Mouse (Mus musculus): Measurements from ENCODE around the gene Serinc5. TPM values are rescaled to one million over a fixed set of nuclear protein-coding genes. Genes with fewer than 3 reads are reported as not detected.

Serinc5 gene
- polyA plus RNA-seq, 1 experiment from 2014 or later = 14.7 TPM

- H3K9me3 ChIP-seq = no peaks in the 10 kb centered on the region
- no peaks in the 10 kb centered on the region for H3K36me3 ChIP-seq
- no peaks in the 10 kb centered on the region for H3K27me3 ChIP-seq (ENCODE audit: insufficient read depth, poor library complexity, severe bottlenecking)
- H3K4me3 ChIP-seq = no peak overlapping the region
- peaks cover 54% of the 10 kb centered on the region for H3K4me1 ChIP-seq
- peak overlapping the region; percentile 77 for H3K27ac ChIP-seq
- no peak for DNase-seq (ENCODE audit: low spot score)
- 7% methylated on average over 5 of the region's 5 CpGs for WGBS
Measured at GRCm38 (mm10) chr13:92653283-92653682, 42.4 kb downstream of the Serinc5 start.

DNA sequence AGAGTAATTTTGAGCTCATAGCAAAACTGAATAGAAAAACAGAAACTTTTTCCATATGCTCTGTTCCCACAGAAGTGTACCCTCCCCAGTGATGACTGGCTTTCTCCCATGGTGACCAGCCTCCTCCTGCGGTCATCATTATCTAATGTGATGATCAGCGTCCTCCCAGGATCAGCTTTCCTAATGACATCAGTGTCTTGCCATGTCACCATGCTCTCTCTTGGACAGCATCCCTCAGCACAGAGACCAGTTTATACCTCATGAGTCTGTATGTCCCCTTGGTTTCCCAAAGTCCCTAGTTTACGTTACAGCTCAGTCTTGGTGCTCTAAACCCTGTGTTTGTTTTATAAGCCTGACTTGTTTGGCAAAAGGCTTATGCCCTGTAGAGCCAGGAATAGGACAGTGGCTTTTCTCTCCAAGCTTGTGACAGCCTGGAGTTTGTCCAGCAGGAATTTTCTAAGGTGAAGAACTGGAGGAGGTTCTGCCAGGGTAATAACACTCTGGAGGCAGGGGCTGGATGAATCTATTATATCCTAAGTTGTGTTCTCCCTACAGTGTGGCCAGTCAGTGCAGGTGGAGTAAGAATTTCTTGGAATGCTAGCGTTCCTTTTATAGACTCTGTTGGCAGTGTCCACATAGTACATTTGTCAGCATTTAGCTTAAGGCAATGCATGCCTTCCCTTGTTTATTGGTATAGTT, 46.1 kb downstream of the Serinc5 start:
- Histone ChIP-seq H3K9me3 (no peaks in the 10 kb centered on the region), H3K27ac (no peak overlapping the region), H3K4me3 (no peak overlapping the region), H3K27me3 (ENCODE audit: insufficient read depth, poor library complexity, severe bottlenecking) (no peaks in the 10 kb centered on the region), H3K4me1 (peaks cover 40% of the 10 kb centered on the region), H3K36me3 (peaks cover 8% of the 10 kb centered on the region; the same call in 1 of the 2 replicates)
- DNase-seq (ENCODE audit: low spot score) = no peak
- 53% methylated on average over 4 of the region's 4 CpGs for WGBS

DNA sequence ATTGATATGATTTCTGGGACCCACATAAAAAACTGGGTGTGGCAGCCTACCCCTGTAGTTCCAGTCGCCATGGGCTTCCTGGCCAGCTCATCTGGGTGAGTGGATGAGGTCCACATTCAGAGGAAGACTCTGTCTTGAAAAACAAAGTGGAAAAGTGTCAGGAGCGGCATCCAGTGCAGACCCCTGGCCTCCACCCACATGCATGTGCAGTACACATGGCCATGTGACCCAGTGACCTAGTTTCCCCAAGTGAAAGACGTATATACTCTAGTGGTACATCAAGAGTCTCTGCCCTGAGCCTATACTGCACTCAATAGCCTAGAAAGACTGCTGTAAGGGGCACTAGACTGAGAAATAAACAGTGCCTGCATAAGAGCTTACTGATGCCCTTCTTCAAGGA, 48.7 kb downstream of the Serinc5 start:
- Histone ChIP-seq H3K27ac (no peak overlapping the region), H3K36me3 (peaks cover 8% of the 10 kb centered on the region; the same call in 1 of the 2 replicates), H3K4me1 (peaks cover 38% of the 10 kb centered on the region), H3K4me3 (no peak overlapping the region), H3K27me3 (ENCODE audit: insufficient read depth, poor library complexity, severe bottlenecking) (no peaks in the 10 kb centered on the region), H3K9me3 (no peaks in the 10 kb centered on the region)
- no peak for DNase-seq (ENCODE audit: low spot score)
- WGBS = 77% methylated on average over 3 of the region's 3 CpGs

DNA sequence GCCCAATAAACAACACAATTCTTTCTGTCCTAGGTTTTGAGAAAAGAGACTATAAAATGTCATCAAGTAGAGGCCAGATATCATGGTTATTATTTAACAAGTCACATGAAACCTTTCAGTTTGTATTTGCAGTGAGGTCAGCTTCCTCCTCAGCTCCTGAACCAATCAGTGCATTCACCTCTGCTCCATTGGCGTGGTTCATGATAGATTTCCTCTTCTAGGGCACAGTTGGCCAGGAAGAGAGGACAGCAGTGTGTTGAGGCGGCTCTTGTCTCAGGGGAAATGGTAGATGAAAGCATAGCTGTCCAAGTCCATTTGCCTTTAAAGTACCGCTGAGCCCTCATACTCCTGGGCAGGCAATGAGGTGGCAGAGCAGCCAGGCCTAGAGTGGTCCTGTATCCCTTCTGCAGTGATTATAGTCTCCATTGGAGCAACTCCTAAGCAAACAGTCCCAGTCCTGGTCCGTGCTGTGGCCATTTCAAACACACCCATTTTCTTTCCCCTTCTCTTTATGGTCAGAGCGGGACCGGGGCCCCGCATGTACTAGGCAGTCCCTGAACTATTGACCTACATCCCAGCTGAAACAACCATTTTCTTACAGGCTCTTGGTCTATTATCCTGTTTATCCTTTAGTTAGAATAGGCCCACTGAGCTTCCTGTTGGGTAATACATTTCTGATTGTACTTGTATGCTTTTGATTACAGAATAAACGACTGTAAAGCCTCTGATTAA, 51.8 kb downstream of the Serinc5 start:
- H3K27ac ChIP-seq = no peak overlapping the region
- H3K4me1 ChIP-seq = peaks cover 37% of the 10 kb centered on the region
- no peaks in the 10 kb centered on the region for H3K9me3 ChIP-seq
- 74% methylated on average over 8 of the region's 8 CpGs for WGBS
- H3K36me3 ChIP-seq = peaks cover 8% of the 10 kb centered on the region; the same call in 1 of the 2 replicates
- no peaks in the 10 kb centered on the region for H3K27me3 ChIP-seq (ENCODE audit: insufficient read depth, poor library complexity, severe bottlenecking)
- no peak overlapping the region for H3K4me3 ChIP-seq
- no peak for DNase-seq (ENCODE audit: low spot score)

- Histone ChIP-seq H3K9me3 (no peaks in the 10 kb centered on the region), H3K4me1 (peaks cover 28% of the 10 kb centered on the region), H3K4me3 (no peak overlapping the region), H3K27ac (peak overlapping the region; percentile 47; the same call in 1 of the 2 replicates), H3K27me3 (ENCODE audit: insufficient read depth, poor library complexity, severe bottlenecking) (no peaks in the 10 kb centered on the region), H3K36me3 (peaks cover 8% of the 10 kb centered on the region; the same call in 1 of the 2 replicates)
- no peak for DNase-seq (ENCODE audit: low spot score)
- 68% methylated on average over 4 of the region's 4 CpGs for WGBS
Measured at GRCm38 (mm10) chr13:92665008-92665407, 54.1 kb downstream of the Serinc5 start.

- Histone ChIP-seq H3K27me3 (ENCODE audit: insufficient read depth, poor library complexity, severe bottlenecking) (no peaks in the 10 kb centered on the region), H3K36me3 (no peaks in the 10 kb centered on the region), H3K4me1 (peaks cover 19% of the 10 kb centered on the region), H3K9me3 (no peaks in the 10 kb centered on the region), H3K27ac (no peak overlapping the region), H3K4me3 (no peak overlapping the region)
- 88% methylated on average over 6 of the region's 6 CpGs for WGBS
- no peak for DNase-seq (ENCODE audit: low spot score)
Measured at GRCm38 (mm10) chr13:92668214-92668985, 57.5 kb downstream of the Serinc5 start.

- no peaks in the 10 kb centered on the region for H3K36me3 ChIP-seq
- DNase-seq (ENCODE audit: low spot score) = no peak
- peaks cover 26% of the 10 kb centered on the region for H3K4me1 ChIP-seq
- H3K9me3 ChIP-seq = no peaks in the 10 kb centered on the region
- 72% methylated on average over 1 of the region's 1 CpGs for WGBS
- H3K27me3 ChIP-seq (ENCODE audit: insufficient read depth, poor library complexity, severe bottlenecking) = no peaks in the 10 kb centered on the region
- H3K27ac ChIP-seq = no peak overlapping the region
- no peak overlapping the region for H3K4me3 ChIP-seq
Measured at GRCm38 (mm10) chr13:92671727-92672126, 60.8 kb downstream of the Serinc5 start.

DNA sequence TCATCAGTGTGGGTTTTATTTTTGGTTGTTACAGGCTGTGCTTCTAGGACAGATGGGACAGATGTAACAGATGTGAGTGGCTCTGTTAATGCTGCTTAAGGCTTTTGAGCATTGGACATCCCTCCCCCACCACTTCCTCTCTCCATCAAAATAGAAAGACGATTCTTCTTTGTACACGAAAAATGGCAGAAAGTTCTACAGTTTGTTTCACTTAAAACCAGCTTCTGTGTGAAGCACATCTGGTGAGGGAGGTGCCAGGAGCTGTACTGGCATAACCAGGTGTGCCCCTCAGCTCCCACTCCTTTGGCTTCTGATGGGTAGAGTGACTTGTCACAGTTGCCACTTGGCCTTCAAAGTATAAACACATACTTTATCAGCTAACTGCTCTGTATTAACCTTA, 63.8 kb downstream of the Serinc5 start:
- WGBS = 78% methylated on average over 2 of the region's 2 CpGs
- 0 out of 2 replicates have a peak overlapping the region, but pooled peaks have one; percentile 6 for H3K27ac ChIP-seq
- no peak for DNase-seq (ENCODE audit: low spot score)
- H3K4me1 ChIP-seq = peaks cover 45% of the 10 kb centered on the region
- H3K27me3 ChIP-seq (ENCODE audit: insufficient read depth, poor library complexity, severe bottlenecking) = no peaks in the 10 kb centered on the region
- H3K9me3 ChIP-seq = no peaks in the 10 kb centered on the region
- H3K36me3 ChIP-seq = no peaks in the 10 kb centered on the region
- no peak overlapping the region for H3K4me3 ChIP-seq

DNA sequence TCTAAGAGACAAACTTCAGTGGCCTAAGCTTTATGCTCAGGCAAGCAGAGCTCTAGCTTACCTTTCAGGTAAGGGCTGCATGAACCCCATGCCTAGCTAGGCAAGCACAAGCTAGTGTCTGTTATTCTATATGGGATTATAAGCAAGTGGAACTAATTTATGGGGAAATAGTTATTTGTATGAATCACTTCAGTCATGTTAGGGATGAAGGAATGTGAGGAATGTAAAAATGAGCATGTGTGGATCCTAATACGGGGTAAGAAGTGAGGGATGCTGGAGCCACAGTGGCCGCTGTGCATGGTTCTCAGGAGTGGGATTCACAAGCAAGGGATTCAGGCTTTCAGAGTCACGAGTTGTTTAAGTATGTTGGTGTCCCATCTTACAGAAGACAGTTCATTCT, 64.4 kb downstream of the Serinc5 start:
- H3K27me3 ChIP-seq (ENCODE audit: insufficient read depth, poor library complexity, severe bottlenecking) = no peaks in the 10 kb centered on the region
- WGBS = 68% methylated on average over 3 of the region's 3 CpGs
- no peaks in the 10 kb centered on the region for H3K36me3 ChIP-seq
- DNase-seq (ENCODE audit: low spot score) = no peak
- peak overlapping the region; percentile 6; the same call in 1 of the 2 replicates for H3K27ac ChIP-seq
- H3K9me3 ChIP-seq = no peaks in the 10 kb centered on the region
- H3K4me1 ChIP-seq = peaks cover 46% of the 10 kb centered on the region
- no peak overlapping the region for H3K4me3 ChIP-seq

- Histone ChIP-seq H3K4me1 (peaks cover 46% of the 10 kb centered on the region), H3K9me3 (no peaks in the 10 kb centered on the region), H3K27ac (peak overlapping the region; percentile 75), H3K4me3 (no peak overlapping the region), H3K27me3 (ENCODE audit: insufficient read depth, poor library complexity, severe bottlenecking) (no peaks in the 10 kb centered on the region), H3K36me3 (no peaks in the 10 kb centered on the region)
- 69% methylated on average over 11 of the region's 11 CpGs for WGBS
- no peak for DNase-seq (ENCODE audit: low spot score)
Measured at GRCm38 (mm10) chr13:92675897-92676584, 65.2 kb downstream of the Serinc5 start.

DNA sequence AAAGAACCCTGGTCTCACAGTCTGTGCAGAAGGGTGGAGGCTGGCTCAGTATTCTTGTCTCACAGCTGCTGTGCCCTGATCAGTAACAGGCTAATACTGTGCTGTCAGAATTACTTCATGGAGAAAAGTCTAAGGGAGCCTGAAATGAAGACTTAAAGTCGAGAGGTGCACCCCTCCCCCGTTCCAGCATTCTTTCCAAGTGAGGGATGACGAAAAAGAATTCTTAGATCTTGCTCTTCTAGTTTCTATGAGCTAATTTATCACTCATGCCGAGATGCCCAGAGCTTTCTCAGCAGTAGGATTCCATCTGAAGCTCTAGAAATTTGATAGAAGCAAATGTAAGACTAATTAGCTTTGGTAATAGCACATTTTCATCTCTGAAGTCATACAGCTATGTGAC, 66.8 kb downstream of the Serinc5 start:
- Histone ChIP-seq H3K27ac (0 out of 2 replicates have a peak overlapping the region, but pooled peaks have one; percentile 36), H3K4me1 (peaks cover 46% of the 10 kb centered on the region), H3K27me3 (ENCODE audit: insufficient read depth, poor library complexity, severe bottlenecking) (no peaks in the 10 kb centered on the region), H3K9me3 (no peaks in the 10 kb centered on the region), H3K4me3 (no peak overlapping the region), H3K36me3 (no peaks in the 10 kb centered on the region)
- DNase-seq (ENCODE audit: low spot score) = no peak
- 50% methylated on average over 4 of the region's 4 CpGs for WGBS

GRCm38 (mm10) chr13:92679661-92680060, 68.8 kb downstream of the Serinc5 start:
- no peak for DNase-seq (ENCODE audit: low spot score)
- 71% methylated on average over 7 of the region's 7 CpGs for WGBS
- Histone ChIP-seq H3K27ac (no peak overlapping the region), H3K4me1 (peaks cover 42% of the 10 kb centered on the region), H3K4me3 (no peak overlapping the region), H3K9me3 (no peaks in the 10 kb centered on the region), H3K36me3 (no peaks in the 10 kb centered on the region), H3K27me3 (ENCODE audit: insufficient read depth, poor library complexity, severe bottlenecking) (no peaks in the 10 kb centered on the region)

All from heart, embryonic 10.5 days (tissue).